Mouse (Mus musculus) E14TG2a.4 (cell line): ENCODE measurements around the gene Ldhd.

Source experiments
- CTCF ChIP-seq: conservative IDR thresholded peaks from 2 replicates; pipeline ENCODE4 v1.5.1; 2014; ENCODE audit warnings: low read length
- POU5F1 ChIP-seq: IDR thresholded peaks from 2 replicates; pipeline ENCODE4 v1.6.1; 2014; ENCODE audit warnings: low read length, borderline replicate concordance

DNA sequence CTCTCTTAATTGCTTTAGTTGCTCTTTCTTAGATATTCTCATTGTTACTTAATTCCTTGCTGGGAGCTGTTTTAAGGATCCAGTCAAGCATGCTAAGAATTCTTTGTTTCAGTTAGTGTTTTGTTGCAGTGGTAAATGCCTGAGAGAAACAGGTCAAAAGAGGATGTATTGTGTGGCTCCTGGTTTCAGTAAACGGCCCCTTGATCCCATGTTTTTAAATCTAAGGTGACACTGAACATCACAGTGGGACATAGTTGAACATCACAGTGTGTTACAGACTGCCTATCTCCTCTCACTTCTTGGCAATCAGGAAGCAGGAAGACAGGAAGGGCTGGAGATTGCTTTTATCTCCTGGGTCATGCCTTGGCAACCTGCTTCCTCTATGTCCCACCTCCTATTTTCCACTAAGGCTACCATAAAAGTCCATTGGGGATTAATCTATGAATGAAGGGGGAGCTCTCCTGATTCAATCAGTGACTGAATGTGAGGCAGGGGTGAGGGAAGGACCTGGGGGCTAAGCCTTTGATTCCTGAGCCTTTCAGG, 27.2 kb upstream of the Ldhd start:
- TF ChIP-seq CTCF (no peak), POU5F1 (no peak)
